Mouse (Mus musculus) adrenal gland, adult (tissue): Measurements from ENCODE around the gene Sgsh.
A peak's percentile ranks its signal among the peaks of the same experiment; 100 is the strongest.

Source experiments
- DNase-seq, 2 experiments: peaks; one replicate each; pipeline ENCODE4 v3.0.0; 2022 to 2023; ENCODE audit warnings: low spot score in 1 of 2; ENCODE audit not compliant: inconsistent age in 2 of 2

Gene Sgsh

GRCm38 (mm10) chr11:119377326-119377725 is 22.0 kb upstream of the Sgsh start:
- no peak for DNase-seq

- no peak for DNase-seq
Observed at GRCm38 (mm10) chr11:119375425-119375824, 20.1 kb upstream of the Sgsh start.

DNA sequence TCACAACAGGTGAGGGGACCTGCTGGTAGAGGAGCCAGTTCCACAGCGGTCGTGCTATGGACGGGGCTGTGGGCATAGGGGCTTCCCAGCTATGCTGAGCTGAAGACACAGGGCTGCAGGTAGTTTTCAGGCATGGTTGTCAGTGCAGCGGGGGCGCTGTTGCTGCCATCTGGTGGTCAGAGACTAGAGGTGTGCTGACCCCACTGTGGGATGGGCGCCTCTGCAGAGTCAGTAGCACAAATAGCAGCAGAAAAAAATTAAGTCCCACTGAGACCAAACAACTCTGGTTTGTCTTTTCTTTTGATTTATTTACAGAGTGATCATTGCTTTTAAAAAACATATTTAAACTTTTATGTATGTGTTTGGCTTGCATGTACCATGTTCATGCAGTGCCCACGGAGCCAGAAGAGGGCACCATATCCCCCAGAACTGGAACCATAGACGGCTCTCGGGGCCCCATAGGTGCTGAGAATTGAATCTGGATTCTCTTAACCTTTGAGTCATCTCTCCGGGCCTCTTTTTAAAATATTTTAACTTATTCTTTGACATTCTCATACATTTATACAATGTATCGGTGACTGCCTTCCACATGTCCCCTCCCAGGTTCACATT is 8.3 kb upstream of the Sgsh start:
- peak; percentile 72 to 91 for DNase-seq

- DNase-seq: no peak
Observed at GRCm38 (mm10) chr11:119362769-119363533, 7.6 kb upstream of the Sgsh start.

DNA sequence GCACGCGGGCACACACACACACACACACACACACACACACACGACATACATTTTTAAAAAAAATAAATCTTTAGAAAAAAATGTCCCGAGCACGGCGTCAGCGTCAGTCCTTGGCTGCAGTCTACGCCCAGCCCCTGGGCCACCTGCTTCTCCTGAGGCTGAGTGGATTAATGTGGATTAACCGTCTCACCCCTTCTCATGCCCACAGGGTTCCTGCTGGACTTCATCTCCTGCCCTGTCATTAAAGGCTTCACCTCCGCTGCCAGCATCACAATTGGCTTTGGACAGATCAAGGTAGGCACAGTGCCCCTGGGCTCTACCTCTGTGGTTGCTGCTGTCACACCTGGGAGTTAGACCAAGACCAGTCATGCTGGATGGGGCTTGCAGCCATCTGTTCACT is 3.8 kb upstream of the Sgsh start:
- no peak for DNase-seq

GRCm38 (mm10) chr11:119354798-119355442 is 416 bp downstream of the Sgsh start:
- DNase-seq: peak; percentile 55 to 80

GRCm38 (mm10) chr11:119353946-119354345 is 1.4 kb downstream of the Sgsh start:
- DNase-seq: no peak

GRCm38 (mm10) chr11:119352113-119352512 is 3.2 kb downstream of the Sgsh start:
- no peak for DNase-seq

DNA sequence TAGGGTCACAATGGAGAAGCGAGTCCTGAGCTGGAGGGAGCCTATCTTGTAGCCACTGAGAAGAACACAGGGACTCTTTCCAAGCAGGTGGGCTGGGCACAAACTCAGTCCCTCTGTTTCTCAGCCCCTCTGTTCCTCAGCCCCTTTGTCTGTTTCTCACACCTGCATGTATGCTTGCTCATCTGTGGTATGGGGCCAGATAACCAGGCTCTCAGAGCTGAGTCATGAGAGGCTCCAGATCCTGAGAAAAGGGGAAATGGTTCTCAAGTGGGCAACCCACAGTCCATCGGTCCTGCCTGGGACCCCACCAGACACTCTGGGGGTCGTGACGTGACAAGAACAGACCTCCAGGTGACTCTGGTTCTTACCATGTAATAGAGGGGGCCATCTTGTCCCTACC is 8.2 kb downstream of the Sgsh start:
- DNase-seq: no peak

- DNase-seq: no peak
Observed at GRCm38 (mm10) chr11:119344865-119345264, 10.5 kb downstream of the Sgsh start.

DNA sequence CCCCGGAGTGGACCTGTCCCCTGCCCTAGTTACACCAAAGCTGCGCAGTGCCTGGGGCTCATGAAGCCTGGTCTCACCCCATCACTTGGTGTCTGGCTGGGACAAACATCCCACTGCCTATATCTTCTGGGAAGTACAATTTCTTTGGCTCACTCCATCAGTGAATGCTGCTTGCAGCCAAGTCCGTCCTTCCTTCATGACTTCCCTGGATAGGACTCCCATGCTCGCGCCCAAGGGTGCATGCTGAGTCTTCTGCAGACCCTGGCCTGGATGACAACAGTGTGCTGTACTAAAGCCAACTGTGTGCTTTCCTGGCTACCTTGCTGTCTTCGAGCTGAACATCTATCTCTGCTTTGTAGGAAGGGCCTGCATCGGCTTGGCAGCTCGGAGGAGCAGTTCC is 11.2 kb downstream of the Sgsh start:
- no peak for DNase-seq

DNA sequence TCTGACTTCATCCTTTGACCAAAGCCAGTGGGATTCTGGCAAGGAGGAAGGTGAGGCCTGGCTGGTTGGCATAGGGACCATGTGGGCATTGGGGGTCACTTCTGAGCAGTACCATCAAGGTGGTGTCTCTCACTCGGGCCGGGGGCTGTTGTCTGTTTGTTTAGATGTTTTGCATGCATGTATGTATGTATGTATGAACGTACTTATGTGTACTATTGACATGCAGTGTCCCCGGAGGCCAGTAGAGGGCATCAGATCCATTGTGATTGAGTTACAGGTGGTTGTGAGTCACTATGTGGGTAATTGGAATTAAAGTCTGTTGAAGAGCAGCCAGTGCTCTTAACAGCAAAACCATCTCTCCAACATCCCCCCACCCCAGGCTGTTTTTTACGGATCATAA is 15.7 kb downstream of the Sgsh start:
- peak; percentile 79 to 93 for DNase-seq

DNA sequence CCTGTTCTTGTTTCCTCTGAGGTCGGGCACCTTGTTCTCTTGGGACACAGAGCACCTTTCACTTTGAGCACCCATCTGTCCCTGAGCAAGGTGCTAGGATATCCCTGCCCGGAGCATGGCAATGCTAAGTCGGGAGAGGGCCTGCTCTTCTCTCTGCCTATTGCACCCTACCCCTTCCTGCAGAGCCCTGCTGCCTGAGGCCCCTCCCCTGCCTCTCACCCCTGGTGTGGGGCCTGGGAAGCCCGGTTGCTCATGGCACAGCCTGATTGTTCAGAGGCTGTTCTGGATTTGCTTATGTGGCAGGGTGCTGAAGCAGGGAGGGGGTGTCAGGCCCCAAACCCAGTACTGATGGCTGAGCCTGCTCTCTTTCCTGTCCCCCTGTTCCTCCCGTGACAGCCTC is 16.2 kb downstream of the Sgsh start:
- peak in 1 of 2 experiments; percentile 46 for DNase-seq

- DNase-seq: peak; percentile 93 to 95
Observed at GRCm38 (mm10) chr11:119338271-119339059, 16.9 kb downstream of the Sgsh start.

DNA sequence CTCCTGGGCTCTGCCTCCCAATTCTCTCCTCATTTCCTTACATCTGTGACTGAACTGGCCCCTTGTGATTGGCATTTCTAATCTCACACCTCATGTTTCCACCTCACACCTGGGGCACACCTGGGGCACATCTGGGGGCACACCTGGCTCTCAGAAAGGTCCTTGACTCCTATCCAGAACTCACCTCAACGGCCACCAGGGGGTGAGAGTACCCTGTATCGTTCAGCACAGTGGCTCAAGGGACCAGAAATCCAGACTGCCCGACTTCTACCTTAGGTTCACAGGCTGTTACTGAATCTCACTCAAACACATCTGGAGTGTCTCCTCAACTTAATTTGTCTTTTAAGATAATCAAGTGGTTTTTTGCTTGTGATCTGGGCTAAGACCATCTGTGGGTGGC is 23.4 kb downstream of the Sgsh start:
- DNase-seq: no peak

GRCm38 (mm10) chr11:119330592-119330991 is 24.7 kb downstream of the Sgsh start:
- no peak for DNase-seq

DNA sequence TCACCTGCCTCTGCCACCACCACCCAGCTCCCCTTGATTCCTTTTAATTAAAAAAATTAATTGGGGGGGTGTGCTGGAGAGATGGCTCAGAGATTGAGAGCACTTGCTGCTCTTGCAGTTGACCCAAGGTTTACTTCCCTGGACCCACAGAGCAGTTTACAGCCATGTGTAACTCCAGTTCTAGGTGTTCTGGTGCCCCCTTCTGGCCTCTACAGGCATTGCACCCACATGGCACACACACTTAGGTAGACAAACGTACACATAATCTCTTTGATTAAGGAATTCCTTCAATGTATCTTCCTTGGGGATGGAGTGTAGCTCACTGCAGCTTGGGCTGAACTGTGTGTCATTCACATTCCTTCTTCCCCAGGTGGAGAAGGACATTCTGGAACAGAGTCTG is 30.3 kb downstream of the Sgsh start:
- DNase-seq: no peak

- DNase-seq: no peak
Observed at GRCm38 (mm10) chr11:119322521-119322920, 32.8 kb downstream of the Sgsh start.

GRCm38 (mm10) chr11:119316720-119317119 is 38.6 kb downstream of the Sgsh start:
- no peak for DNase-seq

DNA sequence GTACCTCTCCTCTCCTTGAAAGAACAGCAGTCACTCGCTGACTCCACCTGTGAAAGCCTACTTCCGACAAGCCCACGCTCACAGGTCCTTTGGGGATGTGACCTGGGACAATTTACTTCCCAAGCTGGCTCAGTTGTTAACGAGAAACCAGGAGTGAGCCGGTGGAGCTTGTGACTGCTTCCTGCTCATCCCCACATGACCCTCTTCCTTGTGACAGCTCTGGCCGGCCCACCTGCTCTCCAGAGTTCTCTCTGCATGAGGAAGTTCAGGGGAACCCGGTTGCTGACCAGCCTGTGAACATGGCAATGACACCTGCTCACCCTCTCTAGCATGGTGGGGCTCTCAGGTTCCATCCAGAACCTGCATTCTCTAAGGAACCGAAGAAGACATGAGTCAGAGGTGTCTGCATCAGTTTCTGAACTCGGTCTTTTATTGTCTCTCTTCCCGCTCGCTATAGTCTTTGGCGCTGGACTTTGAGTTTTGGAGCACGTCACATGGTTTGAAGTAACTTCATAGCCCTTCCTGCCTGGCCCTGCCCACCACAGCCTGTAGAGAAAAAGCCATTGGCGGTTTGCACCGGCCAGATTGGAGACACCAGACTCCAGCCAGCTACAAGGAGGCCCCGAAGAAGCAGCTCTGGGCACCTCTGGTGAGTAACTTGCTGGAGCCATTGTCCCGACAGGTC is 40.9 kb downstream of the Sgsh start:
- DNase-seq: no peak

DNA sequence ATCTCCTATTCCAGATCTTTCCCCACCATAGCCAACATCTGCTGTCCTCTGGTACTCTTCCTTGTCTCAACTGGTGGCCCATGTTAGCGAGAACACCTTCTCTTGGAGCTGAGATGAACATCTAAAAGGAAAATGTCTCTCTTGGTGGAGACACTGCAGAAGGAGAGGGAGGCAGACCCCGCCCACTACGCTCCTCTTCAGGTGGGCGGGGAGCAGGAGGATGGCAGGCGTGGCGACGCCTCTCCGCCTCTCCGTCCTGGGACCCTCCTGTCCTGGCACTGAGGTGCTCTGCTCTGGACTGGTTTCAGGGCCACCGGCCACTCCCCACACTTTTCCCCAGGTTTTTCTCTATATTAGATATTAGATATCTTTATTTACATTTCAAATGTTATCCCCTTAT is 44.7 kb downstream of the Sgsh start:
- no peak for DNase-seq
